Comparison of ENCODE assay signal across 19 mouse cellular contexts in genomic region chr9:85455382-85455781, GRCm38 (mm10).
"Had no signal": no experiment of that assay in that cellular context is flagged by ENCODE, and none has a peak within 500 bp of the region (broad histone marks: within the 10 kb centered on the region; RNA-seq: fewer than 3 reads in every experiment).

No protein-coding gene starts in this region.

- H3K4me3 ChIP-seq: limb, embryonic 10.5 days; limb, embryonic 13.5 days; liver, embryonic 12.5 days; liver, embryonic 15.5 days; megakaryocyte, embryonic 14.5 days; midbrain, embryonic 10.5 days; midbrain, embryonic 13.5 days; myocyte; neural tube, embryonic 13.5 days had no signal

- H3K36me3 ChIP-seq: limb, embryonic 10.5 days; limb, embryonic 13.5 days; liver, embryonic 12.5 days; liver, embryonic 15.5 days; midbrain, embryonic 10.5 days; midbrain, embryonic 13.5 days; neural tube, embryonic 13.5 days had no signal

- ATAC-seq: liver, embryonic 12.5 days; midbrain, embryonic 13.5 days; midbrain, embryonic 16.5 days had no signal

- H3K4me2 ChIP-seq: limb, embryonic 13.5 days; liver, embryonic 12.5 days; liver, embryonic 15.5 days; midbrain, embryonic 13.5 days; neural tube, embryonic 13.5 days had no signal

- DNase-seq: kidney, adult 18-20 months; kidney, adult 9 months; kidney, postnatal 14 days; kidney, postnatal 4 days; liver; lung, adult 18-20 months; retina, postnatal 1 day; thymus, adult 2 months; thymus, postnatal 14 days had no signal

- H3K4me1 ChIP-seq: limb, embryonic 10.5 days; liver, embryonic 12.5 days; liver, embryonic 15.5 days; midbrain, embryonic 10.5 days; midbrain, embryonic 13.5 days; neural tube, embryonic 13.5 days had no signal

- H3K27me3 ChIP-seq: limb, embryonic 13.5 days; liver, embryonic 12.5 days; liver, embryonic 15.5 days; megakaryocyte, embryonic 14.5 days; midbrain, embryonic 13.5 days; neural tube, embryonic 13.5 days had no signal

- H3K27ac ChIP-seq: limb, embryonic 10.5 days; limb, embryonic 13.5 days; liver, embryonic 12.5 days; liver, embryonic 15.5 days; midbrain, embryonic 10.5 days; midbrain, embryonic 13.5 days; neural tube, embryonic 13.5 days had no signal

- H3K9ac ChIP-seq: limb, embryonic 13.5 days; liver, embryonic 12.5 days; liver, embryonic 15.5 days; midbrain, embryonic 13.5 days; neural tube, embryonic 13.5 days had no signal

- H3K9me3 ChIP-seq: limb, embryonic 10.5 days; limb, embryonic 13.5 days; liver, embryonic 12.5 days; liver, embryonic 15.5 days; megakaryocyte, embryonic 14.5 days; midbrain, embryonic 10.5 days; midbrain, embryonic 13.5 days; neural tube, embryonic 13.5 days had no signal
